Mouse (Mus musculus) liver, adult 2 months (tissue): ENCODE results near the gene Ralgapa2. TPM values are rescaled to one million over a fixed set of nuclear protein-coding genes. Genes with fewer than 3 reads are reported as not detected.
"Not testable (repeated sequence)": the region's sequence is repeated elsewhere in the genome, so short reads cannot be mapped to it uniquely, and the experiment has no call there.

ENCODE experiments used
- DNase-seq: peaks from one replicate; pipeline ENCODE4 v3.0.0-alpha.2; 2011; ENCODE audit warnings: low read depth, low spot score; ENCODE audit errors: extremely low read depth
- H3K27ac ChIP-seq: fragments of 200-500 bp; replicated peaks from 2 replicates; pipeline ENCODE4 v1.5.1; 2012; ENCODE audit warnings: low read depth, mild to moderate bottlenecking, control low read depth, inconsistent platforms, low read length; ENCODE audit not compliant: insufficient read depth
- H3K27me3 ChIP-seq: fragments of 200-500 bp; 2 replicates; pipeline ENCODE4 v1.6.1; 2012; ENCODE audit warnings: mild to moderate bottlenecking, moderate library complexity, low read length, inconsistent platforms; ENCODE audit not compliant: control insufficient read depth, insufficient read depth
- H3K36me3 ChIP-seq: fragments of 200-500 bp; 2 replicates; pipeline ENCODE4 v1.6.1; 2012; ENCODE audit warnings: low read length, inconsistent platforms; ENCODE audit not compliant: control insufficient read depth, insufficient read depth
- H3K4me1 ChIP-seq: fragments of 200-500 bp; 2 replicates; pipeline ENCODE4 v1.6.1; 2011; ENCODE audit warnings: low read length; ENCODE audit not compliant: control insufficient read depth, insufficient read depth
- H3K4me3 ChIP-seq: fragments of 200-500 bp; 2 replicates; pipeline ENCODE4 v1.5.1; 2011; ENCODE audit warnings: low read depth, mild to moderate bottlenecking, control low read depth, low read length, moderate library complexity; ENCODE audit not compliant: insufficient read depth
- H3K79me2 ChIP-seq: fragments of 200-500 bp; 2 replicates; pipeline ENCODE4 v1.6.1; 2012; ENCODE audit warnings: inconsistent platforms, mild to moderate bottlenecking, low read length, moderate library complexity; ENCODE audit not compliant: control insufficient read depth, insufficient read depth
- H3K9ac ChIP-seq: fragments of 200-500 bp; 2 replicates; pipeline ENCODE4 v1.6.1; 2012; ENCODE audit warnings: low read depth, mild to moderate bottlenecking, control low read depth, inconsistent platforms, low read length
- CTCF ChIP-seq: fragments of 200-500 bp; IDR thresholded peaks from 2 replicates; pipeline ENCODE4 v1.5.1; 2011; ENCODE audit warnings: low read depth, low read length, control low read depth
- POLR2A ChIP-seq: fragments of 200-500 bp; IDR thresholded peaks from 2 replicates; pipeline ENCODE4 v1.6.1; 2011; ENCODE audit warnings: low read length, control low read depth; ENCODE audit not compliant: insufficient read depth; ENCODE audit errors: extremely low read depth
- whole genome bisulfite sequencing: fragments of 180-500 bp; shearing (Covaris S2); methylation state at CpG from one replicate; pipeline ENCODE4 v1.1.7; 2018; 5-methylcytosine and 5-hydroxymethylcytosine counted together
- polyA plus RNA-seq: library from polyadenylated mRNA; depleted of rRNA; stranded (reverse); fragments of >200 nt; gene quantifications from 2 replicates; pipeline ENCODE4 v1.2.3, GENCODE M21; 2012
- total RNA-seq: library from RNA; depleted of rRNA; stranded (reverse); fragments of >200 nt; gene quantifications from 2 replicates; pipeline ENCODE4 v1.2.3, GENCODE M21; 2014

The Ralgapa2 gene
- total and polyA plus RNA-seq, 2 experiments: 12.4 to 54.2 TPM

DNA sequence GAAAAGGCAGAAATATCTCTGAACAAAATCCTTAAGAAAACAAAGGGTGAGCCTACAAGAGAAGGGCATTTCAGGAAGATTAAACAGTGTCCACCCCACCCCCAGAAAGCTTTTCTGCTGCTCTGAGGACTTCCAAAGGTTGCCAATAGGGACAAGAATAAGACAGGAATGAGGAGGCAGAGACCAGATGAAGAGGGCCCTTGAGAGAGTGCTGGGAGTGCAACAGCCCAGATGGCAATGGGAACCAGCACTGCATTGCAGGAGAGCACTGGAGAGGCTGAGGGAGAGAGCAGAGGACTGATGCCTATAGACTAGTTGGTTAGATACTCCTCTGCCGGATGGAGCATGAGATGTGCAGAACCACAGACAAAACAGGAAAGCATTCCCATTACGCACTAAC, 43.2 kb downstream of the Ralgapa2 start:
- Histone ChIP-seq H3K79me2 (peaks cover 15% of the 10 kb centered on the region), H3K9ac (no peak overlapping the region), H3K36me3 (peaks cover 5% of the 10 kb centered on the region; the same call in 1 of the 2 replicates), H3K27me3 (no peaks in the 10 kb centered on the region), H3K27ac (no peak overlapping the region), H3K4me1 (peaks cover 7% of the 10 kb centered on the region; the same call in 1 of the 2 replicates), H3K4me3 (no peak overlapping the region)
- no peak for DNase-seq
- 87% methylated on average over 2 of the region's 2 CpGs for WGBS
- TF ChIP-seq CTCF (no peak), POLR2A (no peak)

- Histone ChIP-seq H3K27me3 (no peaks in the 10 kb centered on the region), H3K36me3 (peaks cover 3% of the 10 kb centered on the region; the same call in 1 of the 2 replicates), H3K79me2 (peaks cover 18% of the 10 kb centered on the region), H3K9ac (no peak overlapping the region), H3K4me1 (peaks cover 7% of the 10 kb centered on the region; the same call in 1 of the 2 replicates), H3K4me3 (no peak overlapping the region), H3K27ac (no peak overlapping the region)
- TF ChIP-seq CTCF: no peak
- no peak for TF ChIP-seq POLR2A
- DNase-seq: no peak
- 79% methylated on average over 4 of the region's 4 CpGs for WGBS
Measured at GRCm38 (mm10) chr2:146468016-146468415, 44.1 kb downstream of the Ralgapa2 start.

DNA sequence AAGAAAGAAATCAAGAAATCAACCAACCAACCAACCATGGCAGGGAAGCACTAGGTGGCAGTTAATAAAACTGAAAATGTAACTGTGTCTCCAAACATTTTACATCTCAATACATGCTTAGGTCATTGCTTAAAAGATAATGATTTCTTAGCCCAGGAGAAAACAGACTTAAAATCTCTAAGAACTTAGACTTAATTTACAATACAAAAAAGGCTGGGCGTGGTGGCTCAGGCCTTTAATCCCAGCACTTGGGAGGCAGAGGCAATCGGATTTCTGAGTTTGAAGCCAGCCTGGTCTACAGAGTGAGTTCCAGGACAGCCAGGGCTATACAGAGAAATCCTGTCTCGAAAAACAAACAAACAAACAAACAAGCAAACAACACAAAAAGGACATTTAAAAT, 45.3 kb downstream of the Ralgapa2 start:
- not testable (repeated sequence) for H3K27me3 ChIP-seq
- 96% methylated on average over 3 of the region's 3 CpGs for WGBS

DNA sequence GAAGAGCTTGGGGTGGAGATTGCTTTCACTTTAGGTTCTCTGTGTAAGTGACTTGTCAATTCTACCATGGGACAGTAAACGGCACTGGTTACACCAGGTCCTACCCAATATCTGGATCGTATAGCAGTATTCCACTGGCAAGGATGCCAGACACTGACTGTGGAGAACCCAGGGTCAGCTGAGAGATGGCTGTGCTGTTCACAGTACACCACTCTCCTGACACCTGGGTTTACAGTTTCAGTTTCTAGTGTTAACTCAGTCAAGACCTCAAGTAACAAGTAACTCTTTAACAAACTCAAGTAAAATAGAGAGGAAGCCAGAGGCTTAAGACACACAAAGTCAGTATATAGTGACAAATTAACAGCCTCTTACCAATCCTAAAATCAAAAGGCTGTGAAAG, 54.6 kb downstream of the Ralgapa2 start:
- H3K9ac ChIP-seq: no peak overlapping the region
- no peaks in the 10 kb centered on the region for H3K4me1 ChIP-seq
- H3K79me2 ChIP-seq: peaks cover 6% of the 10 kb centered on the region; the same call in 1 of the 2 replicates
- 70% methylated on average over 2 of the region's 2 CpGs for WGBS
- H3K36me3 ChIP-seq: peaks cover 8% of the 10 kb centered on the region; the same call in 1 of the 2 replicates
- no peak overlapping the region for H3K27ac ChIP-seq
- TF ChIP-seq CTCF: no peak
- TF ChIP-seq POLR2A: no peak
- H3K27me3 ChIP-seq: no peaks in the 10 kb centered on the region
- no peak overlapping the region for H3K4me3 ChIP-seq
- no peak for DNase-seq

More for the DNA sequence above, 45.3 kb downstream of the Ralgapa2 start:
- H3K4me3 ChIP-seq, H3K27ac ChIP-seq, DNase-seq, H3K9ac ChIP-seq, H3K4me1 ChIP-seq, H3K36me3 ChIP-seq: not testable (repeated sequence)
- H3K79me2 ChIP-seq: peaks cover 18% of the 10 kb centered on the region

GRCm38 (mm10) chr2:146456612-146457011, 55.5 kb downstream of the Ralgapa2 start:
- H3K27ac ChIP-seq: no peak overlapping the region
- DNase-seq: no peak
- no peak overlapping the region for H3K4me3 ChIP-seq
- no peaks in the 10 kb centered on the region for H3K4me1 ChIP-seq
- no peaks in the 10 kb centered on the region for H3K27me3 ChIP-seq
- peaks cover 9% of the 10 kb centered on the region; the same call in 1 of the 2 replicates for H3K36me3 ChIP-seq
- no peak overlapping the region for H3K9ac ChIP-seq
- TF ChIP-seq POLR2A (no peak), CTCF (no peak)
- 76% methylated on average over 7 of the region's 7 CpGs for WGBS
- peaks cover 6% of the 10 kb centered on the region; the same call in 1 of the 2 replicates for H3K79me2 ChIP-seq

DNA sequence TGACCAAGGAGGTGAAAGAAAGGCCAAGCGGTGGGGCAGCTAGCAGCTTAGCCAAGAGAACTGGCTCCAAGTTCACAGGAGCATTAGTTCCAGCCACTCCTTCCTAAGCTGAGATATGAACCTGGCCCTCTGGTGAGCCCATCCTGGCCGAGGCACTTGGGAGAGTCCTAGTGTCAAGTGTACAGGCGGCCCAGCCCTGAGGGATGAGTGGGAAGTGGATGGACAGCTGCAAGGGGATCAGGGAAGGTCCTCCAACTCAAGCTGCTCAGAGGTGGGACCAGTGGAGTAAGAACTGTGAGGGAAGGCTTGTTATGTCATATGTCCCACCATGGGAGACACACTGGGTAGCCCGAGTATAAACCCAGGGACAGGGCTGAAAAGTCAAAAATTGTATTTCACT, 56.1 kb downstream of the Ralgapa2 start:
- Histone ChIP-seq H3K27ac (no peak overlapping the region), H3K4me3 (no peak overlapping the region), H3K27me3 (no peaks in the 10 kb centered on the region), H3K4me1 (no peaks in the 10 kb centered on the region), H3K9ac (no peak overlapping the region), H3K36me3 (peaks cover 12% of the 10 kb centered on the region; the same call in 1 of the 2 replicates), H3K79me2 (peaks cover 6% of the 10 kb centered on the region; the same call in 1 of the 2 replicates)
- 87% methylated on average over 4 of the region's 4 CpGs for WGBS
- TF ChIP-seq POLR2A: no peak
- no peak for TF ChIP-seq CTCF
- no peak for DNase-seq
